Mouse (Mus musculus): Measurements from ENCODE around the gene Carnmt1.

DNA sequence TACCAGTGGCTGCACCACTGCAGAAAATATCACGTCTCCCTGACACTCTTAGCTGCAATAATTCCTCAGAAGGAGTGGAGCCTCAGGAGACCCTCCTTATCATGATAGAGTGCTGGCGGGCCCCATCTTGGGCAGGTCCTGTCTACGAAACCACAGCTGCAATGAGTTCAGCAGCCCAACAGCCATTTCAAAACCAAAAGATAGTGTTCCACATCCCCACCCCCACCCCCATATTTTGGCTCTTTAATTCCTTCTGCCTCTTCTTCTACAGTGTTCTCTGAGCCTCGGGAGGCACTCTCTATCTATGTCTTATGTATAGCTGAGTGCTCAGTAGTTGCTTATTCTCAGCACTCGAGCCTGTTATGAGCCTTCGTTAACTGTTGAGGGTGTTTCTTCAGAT lies 20.1 kb upstream of the Carnmt1 start:
- TF ChIP-seq EP300 (IDR thresholded peaks at IDR 0.05; ENCODE audit: low read depth), result no peak
- TF ChIP-seq CTCF (IDR thresholded peaks at IDR 0.05; ENCODE audit: low read depth), result no peak

Data from liver, embryonic 14.5 days (tissue).